Mouse (Mus musculus) bone marrow, adult 2 months (tissue): ENCODE measurements around the gene Hoxd3.

Experiments
- CTCF ChIP-seq: fragments of 200-500 bp; IDR thresholded peaks from 2 replicates; pipeline ENCODE4 v1.5.1; 2011; ENCODE audit warnings: low read length, control low read depth; ENCODE audit not compliant: control insufficient read depth, insufficient read depth
- POLR2A ChIP-seq: fragments of 200-500 bp; IDR thresholded peaks from 2 replicates; pipeline ENCODE4 v1.6.1; 2011; ENCODE audit warnings: low read depth, mild to moderate bottlenecking, control low read depth, low read length, borderline replicate concordance; ENCODE audit not compliant: control insufficient read depth

GRCm38 (mm10) chr2:74740311-74741091 is 28.8 kb downstream of the Hoxd3 start:
- TF ChIP-seq POLR2A: no peak
- no peak for TF ChIP-seq CTCF
